Mouse (Mus musculus): ENCODE measurements around the gene Nanp.

- TF ChIP-seq CTCF (conservative IDR thresholded peaks at IDR 0.05; ENCODE audit: insufficient read depth, insufficient read length, low read depth, low read length) = no peak
- TF ChIP-seq POLR2A (IDR thresholded peaks at IDR 0.05; ENCODE audit: low read depth, low read length) = no peak
Observed at GRCm38 (mm10) chr2:150991050-150991449, 48.1 kb downstream of the Nanp start.

All from kidney, adult 2 months (tissue).